Mouse (Mus musculus) left cerebral cortex, adult 11 months (tissue): ENCODE measurements at regions not wholly inside any gene's neighbourhood (a gene's known extent, or its start where the extent isn't known, plus 50 kb on each side); places are given as distances from the start of the nearest gene placed in this dataset.
A peak's percentile ranks its signal among the peaks of the same experiment; 100 is the strongest.

Experiments used
- DNase-seq: peaks from one replicate; pipeline ENCODE4 v3.0.0; 2022; ENCODE audit warnings: low spot score

DNA sequence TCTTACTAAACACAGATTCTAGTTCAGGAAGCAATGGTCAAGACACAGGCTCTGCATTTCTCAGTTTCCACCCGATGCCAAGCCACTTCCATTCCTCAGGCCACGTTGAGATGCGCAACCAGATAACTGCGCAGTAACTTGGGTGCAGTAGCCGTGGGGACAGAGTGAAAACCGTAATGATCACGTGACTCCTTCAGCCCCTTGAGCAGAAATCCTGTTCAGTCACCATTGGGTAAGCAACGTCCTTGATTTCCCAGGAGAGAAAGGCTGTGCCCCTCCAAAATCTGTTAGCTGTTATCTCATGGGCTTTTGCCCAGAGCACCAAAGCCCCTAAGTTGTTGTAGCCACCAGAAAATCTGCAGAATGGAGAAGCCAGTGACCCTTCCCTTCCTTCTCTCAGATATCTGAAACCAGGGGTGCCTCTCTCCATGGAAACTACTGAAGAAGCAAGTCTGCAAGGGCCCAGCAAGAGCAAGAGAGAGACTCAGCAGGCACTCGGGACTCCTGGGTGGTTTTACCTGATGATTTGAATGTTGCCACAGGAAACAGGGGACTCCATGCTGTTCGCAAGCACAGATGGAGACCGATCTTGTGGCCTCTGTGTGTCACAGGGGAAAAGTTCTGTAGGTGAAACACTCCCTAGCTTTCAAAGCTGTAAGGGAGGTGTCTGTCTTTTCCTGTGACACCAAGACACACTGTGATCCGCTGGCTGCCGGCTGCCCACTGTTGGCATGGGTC is 126.7 kb downstream of the Lmo4 start:
- DNase-seq: no peak

DNA sequence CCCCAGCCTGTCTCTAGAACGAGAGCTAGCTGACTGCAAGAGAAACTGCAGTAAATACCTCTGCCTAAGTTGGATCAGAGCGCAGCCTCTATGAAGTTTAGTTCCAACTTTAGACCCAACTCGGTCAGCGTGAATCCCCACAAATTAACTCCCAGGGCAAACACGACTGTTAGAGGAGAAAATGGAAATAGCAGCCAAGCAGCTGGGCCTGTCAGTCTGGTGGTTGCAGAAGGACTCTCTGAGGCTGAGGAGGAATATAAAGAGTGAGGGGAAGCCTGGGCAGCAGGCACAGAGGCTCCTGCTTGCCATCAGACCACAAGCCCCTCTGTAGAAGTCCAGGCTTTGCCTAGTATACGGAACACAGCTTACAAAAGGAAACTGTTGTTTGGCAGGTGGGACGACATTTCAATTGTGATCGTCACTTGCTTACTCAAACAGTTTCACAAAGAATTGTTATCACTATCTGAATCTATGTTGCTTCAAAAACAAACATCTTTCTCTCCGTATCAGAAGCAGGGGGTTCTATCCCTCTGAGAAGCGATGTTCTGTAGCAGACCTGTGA is 135.0 kb downstream of the Lmo4 start:
- DNase-seq: no peak

DNA sequence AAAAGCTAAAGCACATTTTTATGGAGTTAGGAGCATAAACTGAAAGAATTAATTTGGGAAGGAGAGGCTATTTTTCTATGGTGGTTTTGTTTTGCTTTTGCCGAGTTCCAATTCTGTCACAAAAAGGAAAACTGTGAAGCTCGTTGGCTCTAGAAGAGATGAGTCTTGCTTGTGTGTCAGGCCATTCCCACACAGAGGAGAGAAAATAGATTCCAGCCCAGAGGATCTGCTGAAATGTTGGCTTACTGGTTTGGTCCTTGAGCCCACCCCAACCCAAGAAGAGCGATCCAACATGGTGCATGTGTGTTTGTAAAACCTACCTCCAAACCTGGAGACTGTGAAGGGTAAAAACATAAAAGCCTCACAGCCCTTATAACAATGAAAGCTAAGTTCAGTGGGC is 138.0 kb downstream of the Lmo4 start:
- DNase-seq: no peak

DNA sequence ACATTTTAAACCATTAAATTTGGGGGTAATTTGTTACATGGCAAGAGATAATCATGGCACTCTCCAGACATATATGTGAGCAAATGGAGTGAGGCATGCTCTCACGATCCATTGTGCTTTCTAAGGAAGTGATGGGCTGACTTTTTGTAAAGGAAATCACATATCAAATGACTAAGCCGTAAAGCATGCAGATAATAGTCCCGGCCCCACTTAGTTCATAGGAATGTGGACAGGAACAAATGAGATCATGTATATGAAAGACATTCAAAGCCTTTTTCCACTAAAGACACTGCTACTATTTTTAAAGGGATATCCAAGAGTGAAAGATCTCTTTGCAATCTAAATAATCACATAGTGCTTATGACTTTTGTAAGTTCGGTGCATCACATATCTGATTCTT is 146.9 kb downstream of the Lmo4 start:
- DNase-seq: no peak

- DNase-seq: no peak
Measured at GRCm38 (mm10) chr3:144050341-144050740, 154.7 kb downstream of the Lmo4 start.

- no peak for DNase-seq
Measured at GRCm38 (mm10) chr3:144049270-144049669, 155.8 kb downstream of the Lmo4 start.

DNA sequence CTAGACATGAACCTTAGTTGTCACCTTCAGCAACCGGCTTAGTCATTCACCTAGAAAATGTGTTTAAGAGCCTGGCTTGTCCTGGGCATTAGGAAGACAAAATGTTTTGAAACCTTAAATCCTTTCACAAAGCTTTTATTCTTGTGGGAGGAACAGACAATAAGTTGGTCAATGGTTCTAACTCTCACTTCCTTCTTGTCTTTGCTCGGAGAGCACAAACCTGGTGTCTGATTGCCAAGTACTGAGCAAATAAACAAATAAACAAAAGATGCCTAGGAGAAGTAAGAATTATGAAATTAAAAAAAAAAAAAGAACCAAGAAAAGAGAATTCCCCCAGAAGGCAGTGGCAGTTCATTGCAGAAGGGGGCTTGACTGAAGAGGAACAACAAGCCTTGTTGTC is 160.7 kb downstream of the Lmo4 start:
- no peak for DNase-seq

GRCm38 (mm10) chr3:144041788-144042187 is 163.2 kb downstream of the Lmo4 start:
- no peak for DNase-seq

DNA sequence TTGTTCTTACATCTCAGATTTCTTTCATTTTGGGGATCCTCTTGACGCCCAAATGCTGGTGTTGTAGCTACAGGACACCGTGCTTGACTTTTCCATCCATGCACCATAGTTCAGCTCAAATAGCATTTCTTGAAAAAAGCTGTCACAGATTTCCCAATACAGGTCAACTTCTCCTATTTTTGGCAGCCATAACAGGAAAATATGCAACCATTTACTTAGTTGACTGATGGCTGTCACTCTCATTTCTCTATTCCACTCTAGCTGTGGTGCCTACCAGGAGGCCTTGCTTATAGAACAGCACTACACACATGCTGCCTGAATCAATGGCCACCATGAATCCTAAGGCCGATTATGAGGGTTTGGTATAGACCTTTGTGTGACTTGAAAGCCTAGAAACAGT is 165.5 kb downstream of the Lmo4 start:
- no peak for DNase-seq

DNA sequence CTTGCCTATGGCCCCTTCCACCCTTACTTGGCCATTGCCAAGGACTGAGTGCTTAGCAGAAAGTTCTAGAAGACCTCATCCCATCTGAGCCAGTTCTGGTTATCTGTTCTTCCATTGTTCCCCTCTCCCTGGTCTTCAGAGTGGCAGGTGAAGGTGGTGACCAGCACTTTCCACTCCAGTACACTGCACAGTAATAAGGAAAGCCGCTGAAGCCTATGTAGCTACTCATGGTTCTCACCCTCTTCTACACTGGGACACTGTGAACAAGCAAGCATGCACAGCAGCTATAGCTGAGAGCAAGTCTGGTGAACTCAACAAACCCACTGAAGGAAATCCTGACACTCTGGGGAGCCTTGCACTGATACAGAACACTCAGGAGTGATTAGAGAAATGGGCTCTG is 175.4 kb downstream of the Lmo4 start:
- no peak for DNase-seq

DNA sequence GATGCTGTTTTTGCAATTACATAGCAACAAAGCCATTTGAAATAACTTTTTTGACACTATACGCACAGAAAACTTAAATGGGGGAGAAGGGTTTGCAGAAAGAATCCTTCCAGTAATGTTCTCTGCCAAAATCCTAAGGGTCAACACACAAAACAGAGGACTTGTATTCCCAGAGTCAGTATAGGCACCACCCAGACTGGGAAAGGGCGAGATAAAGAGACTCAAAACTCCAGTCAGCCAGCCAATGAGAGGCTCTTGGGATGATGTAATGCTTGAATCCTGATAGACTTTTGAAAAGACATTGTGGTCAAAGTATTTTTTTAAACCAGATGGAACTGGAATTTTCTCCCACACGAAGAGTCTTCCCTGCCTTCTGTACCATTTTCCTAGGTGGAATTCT is 175.9 kb downstream of the Lmo4 start:
- DNase-seq: no peak

- DNase-seq: no peak
Measured at GRCm38 (mm10) chr3:144027134-144027980, 177.7 kb downstream of the Lmo4 start.

DNA sequence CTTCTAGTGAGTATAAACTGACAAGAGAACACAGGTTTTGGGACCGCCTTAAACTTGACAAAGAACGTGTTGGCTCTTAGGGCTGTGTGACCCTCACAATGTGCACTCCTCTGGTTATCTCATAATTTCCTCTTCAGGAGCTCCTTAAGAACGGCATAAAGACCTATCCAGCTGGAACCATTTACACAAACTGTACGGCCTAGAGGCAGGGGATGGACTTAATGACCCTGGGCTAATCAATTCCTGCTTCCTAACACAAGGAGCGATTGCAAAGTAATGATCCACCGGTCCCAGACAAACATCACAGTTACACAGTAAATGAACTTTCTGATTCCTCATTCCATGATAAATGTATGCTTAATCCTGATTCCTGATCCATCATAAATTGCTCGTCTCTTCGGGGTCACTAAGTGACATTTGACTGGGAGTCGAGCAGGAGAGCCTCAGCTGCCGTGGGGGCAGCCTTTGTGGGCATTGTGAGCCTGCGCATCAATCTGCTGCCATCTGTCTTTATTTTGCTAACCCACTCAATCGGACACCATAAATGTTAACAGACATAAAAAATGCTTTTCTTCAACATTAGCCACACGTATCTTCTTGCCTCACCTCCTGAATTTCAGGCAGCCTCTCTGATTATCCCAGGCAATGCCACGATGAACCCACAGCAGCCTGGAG is 179.4 kb downstream of the Lmo4 start:
- no peak for DNase-seq

DNA sequence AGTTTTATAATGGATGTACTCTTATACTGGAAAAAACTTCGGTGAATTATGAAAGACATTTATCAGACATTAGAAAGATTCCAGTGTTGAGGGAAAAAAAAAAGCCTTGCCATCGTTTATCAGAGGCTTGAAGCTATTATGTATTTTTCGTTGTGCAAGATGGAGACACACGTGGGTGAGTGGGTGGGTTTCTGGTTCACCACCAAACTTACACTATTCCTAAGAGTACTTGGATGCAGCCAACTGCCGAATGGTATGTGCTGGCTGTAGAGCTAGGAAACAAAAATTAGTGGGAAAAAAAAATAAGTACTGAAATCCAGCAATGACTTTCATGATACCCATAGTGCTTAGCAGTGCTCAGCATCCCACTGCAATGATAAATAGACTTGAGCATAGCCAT is 180.8 kb downstream of the Lmo4 start:
- DNase-seq: no peak

DNA sequence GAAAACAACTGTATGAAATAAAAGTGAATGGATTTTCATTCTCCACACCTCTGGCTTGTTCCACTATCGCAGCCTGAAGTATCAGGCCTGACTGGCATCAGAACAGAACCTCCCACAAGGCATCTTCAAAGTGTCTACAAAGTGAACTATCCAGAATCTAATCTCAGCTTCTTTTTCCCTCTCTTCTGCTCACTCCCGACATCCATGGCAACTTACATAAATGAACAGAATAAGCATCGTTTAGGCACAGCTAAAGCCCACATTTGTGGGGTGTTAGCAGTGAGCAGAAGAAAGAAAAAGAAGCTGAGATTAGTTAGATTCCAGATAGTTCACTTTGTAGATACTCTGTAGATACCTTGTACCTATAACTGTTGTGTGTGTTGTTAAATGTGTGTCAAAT is 182.0 kb downstream of the Lmo4 start:
- peak; percentile 12 for DNase-seq

GRCm38 (mm10) chr3:144021969-144022368 is 183.1 kb downstream of the Lmo4 start:
- no peak for DNase-seq

DNA sequence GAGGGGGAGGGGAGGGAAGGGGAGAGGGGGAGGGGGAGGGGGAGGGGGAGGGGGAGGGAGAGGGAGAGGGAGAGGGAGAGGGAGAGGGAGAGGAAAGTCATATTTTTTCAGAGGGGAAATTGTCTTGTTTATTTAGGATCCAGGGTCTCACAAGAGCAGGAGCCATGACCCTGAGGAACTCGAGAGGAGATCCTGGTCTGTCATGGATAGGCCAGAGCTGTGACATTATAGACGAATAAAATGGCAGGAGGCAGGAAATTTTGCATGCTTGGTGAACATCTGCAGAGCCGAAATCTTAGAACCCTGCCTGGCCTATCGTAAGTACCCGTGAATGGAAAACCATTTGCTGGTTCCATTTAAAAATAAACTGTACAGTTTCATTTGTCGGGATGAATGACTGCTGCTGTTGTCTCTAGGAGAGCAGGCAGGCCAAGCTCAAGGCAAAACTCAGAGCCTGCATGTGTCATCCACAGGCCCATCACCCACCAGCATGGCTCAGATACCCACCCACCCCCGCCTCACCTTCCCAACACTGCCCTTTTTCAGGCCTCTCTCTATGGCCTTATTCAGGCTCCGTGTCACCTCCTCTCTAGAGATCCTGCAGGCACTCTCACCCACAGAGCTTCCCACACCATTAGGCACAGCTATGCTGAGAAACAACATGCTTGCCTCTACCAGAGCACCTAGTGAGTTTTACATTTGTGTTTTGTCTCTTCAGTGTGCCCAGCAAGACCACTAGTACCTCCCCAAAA is 184.7 kb downstream of the Lmo4 start:
- DNase-seq: no peak

DNA sequence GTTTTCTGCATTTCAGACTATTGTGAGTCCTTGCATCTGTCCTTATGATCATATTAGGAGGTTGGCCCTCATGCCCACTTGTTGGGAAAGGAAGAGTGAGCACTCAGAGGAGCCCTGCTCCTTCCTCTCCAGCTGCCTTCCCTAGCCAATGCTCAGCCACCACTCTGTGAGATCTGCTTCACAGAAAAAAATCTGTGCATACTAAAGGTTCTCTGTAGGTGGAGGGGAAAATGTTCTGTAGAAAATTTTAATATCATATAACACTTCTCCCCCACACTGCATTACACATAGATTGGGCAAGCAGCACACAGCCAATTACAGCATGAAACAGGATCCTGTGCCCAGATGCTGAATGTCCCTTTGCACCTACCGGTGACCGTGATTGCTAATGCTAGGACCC is 185.7 kb downstream of the Lmo4 start:
- DNase-seq: peak; percentile 13

DNA sequence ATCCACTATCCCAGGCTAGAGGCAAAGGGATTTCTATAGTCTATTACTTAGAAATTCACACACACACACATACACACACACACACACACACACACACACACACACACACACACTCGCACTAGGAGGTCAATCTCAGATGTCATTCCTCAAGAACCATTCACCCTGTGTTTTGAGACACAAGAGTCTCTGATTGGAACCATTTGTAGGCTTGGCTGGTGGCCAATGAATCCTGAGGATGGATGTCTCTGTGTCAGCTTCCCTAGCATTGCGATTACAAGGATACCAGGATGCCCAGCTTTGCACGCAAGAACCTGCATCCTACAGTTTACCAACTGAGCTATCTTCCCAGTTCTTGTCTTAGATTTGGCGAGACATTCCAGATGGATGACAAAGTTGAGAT is 186.5 kb downstream of the Lmo4 start:
- no peak for DNase-seq

DNA sequence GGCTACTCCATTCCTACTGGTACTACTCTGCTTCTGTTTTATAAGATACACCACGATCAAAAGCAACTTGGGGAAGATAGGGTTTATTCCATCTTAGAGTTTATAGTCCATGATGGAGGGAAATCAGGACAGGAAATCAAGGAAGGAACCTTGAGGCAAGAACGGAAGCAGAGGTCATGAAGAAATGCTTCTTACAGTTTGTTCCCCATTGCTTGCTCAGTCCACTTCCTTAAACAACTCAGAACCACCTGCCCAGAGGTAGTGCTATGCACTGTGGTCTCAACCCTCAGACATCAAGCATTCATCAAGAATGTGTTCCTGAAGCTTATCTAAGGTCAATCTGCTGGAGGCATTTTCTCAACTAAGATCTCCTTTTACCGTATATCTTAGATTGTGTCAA is 189.8 kb downstream of the Lmo4 start:
- DNase-seq: no peak

- DNase-seq: no peak
Measured at GRCm38 (mm10) chr3:144013481-144014125, 191.4 kb downstream of the Lmo4 start.
